Mouse (Mus musculus): ENCODE data around the gene Klf12.

DNA sequence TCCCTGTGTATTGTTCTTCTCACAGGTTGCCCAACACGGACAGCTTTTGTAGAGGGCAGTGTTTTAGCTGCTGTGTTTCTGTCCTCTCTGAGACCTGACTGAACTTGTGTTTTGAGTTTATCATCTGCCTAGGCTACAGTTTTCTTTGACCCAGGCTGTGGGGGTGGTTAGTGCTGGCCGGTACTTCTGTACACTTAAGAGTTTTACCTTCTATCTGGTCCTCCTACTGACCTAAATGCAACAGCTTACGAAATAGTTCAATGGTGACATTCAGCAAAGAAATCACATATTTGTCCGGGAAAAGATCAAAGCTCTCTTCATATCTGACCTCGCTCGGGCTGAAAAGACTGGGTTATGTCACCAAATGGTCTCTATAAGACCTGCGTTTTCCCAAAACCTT, 39.8 kb upstream of the Klf12 start:
- TF ChIP-seq POLR2A (IDR thresholded peaks at IDR 0.05; ENCODE audit: insufficient read length, low read depth) (no peak), MAX (IDR thresholded peaks at IDR 0.05; ENCODE audit: low read depth) (no peak), E2F4 (IDR thresholded peaks at IDR 0.05; ENCODE audit: insufficient read depth) (no peak), POLR2AphosphoS2 (IDR thresholded peaks at IDR 0.05; ENCODE audit: insufficient read length, low read depth) (no peak)
